Mouse (Mus musculus): ENCODE results near the gene Pip5k1c. TPM values are rescaled to one million over a fixed set of nuclear protein-coding genes. Genes with fewer than 3 reads are reported as not detected.
A peak's percentile ranks its signal among the peaks of the same experiment; 100 is the strongest.

The Pip5k1c gene
- total RNA-seq, 1 experiment, result 27.3 TPM

DNA sequence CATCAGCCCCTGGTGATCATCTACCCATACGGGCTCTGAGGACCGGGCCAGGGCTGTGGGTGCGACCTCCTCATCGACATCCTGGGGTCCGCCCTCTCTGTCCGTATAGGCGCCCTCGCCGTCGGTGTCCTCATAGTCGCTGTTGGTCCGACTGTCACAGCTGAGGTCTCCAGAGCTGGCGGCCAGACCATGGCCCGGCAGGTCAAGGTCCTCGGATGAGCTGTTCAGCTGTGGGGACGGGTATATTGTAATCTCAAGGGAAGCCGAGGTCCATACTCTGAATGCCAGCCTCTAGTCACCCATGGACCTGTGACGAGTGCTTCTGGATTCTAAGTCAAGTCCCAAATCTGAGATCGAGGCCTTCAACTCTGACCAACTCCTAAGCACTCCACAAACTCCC lies 18.9 kb upstream of the Pip5k1c start:
- Histone ChIP-seq H3K27ac (ENCODE audit: insufficient read depth, low read depth, low read length, poor library complexity, severe bottlenecking) (no peak overlapping the region), H3K36me3 (ENCODE audit: control insufficient read depth, insufficient read depth, low read length, poor library complexity, severe bottlenecking) (peaks cover 30% of the 10 kb centered on the region; the same call in 1 of the 2 replicates), H3K4me3 (ENCODE audit: insufficient read depth in 1 of 2, low read depth in 1 of 2, low read length in 2 of 2, poor library complexity in 1 of 2, severe bottlenecking in 1 of 2) (peak overlapping the region in 1 of 2 experiments; percentile 30; a peak in 1 of 4 replicates), H3K4me1 (ENCODE audit: control insufficient read depth in 2 of 2, insufficient read depth in 2 of 2, low read length in 2 of 2, poor library complexity in 1 of 2) (peaks cover 5 to 24% of the 10 kb centered on the region in 2 experiments), H3K9ac (ENCODE audit: insufficient read depth, low read depth, low read length, poor library complexity, severe bottlenecking) (no peak overlapping the region), H3K9me3 (ENCODE audit: control insufficient read depth, insufficient read depth, low read depth, low read length) (no peaks in the 10 kb centered on the region)
- TF ChIP-seq ZNF384 (IDR thresholded peaks at IDR 0.05; ENCODE audit: low read depth, low read length) (no peak), MAFK (IDR thresholded peaks at IDR 0.05; ENCODE audit: insufficient read depth, low read depth, low read length) (no peak), HCFC1 (IDR thresholded peaks at IDR 0.05; ENCODE audit: borderline replicate concordance, insufficient read depth, low read length) (no peak), ZC3H11A (IDR thresholded peaks at IDR 0.05; ENCODE audit: borderline replicate concordance, low read depth, low read length) (no peak), CHD2 (IDR thresholded peaks at IDR 0.05; ENCODE audit: low read depth, low read length) (no peak)
- DNase-seq (ENCODE audit: low read depth, low spot score), result no peak
- in situ Hi-C loops (cut with MboI; ENCODE audit: low sequenced_read_pairs in 2 of 2, unreplicated experiment in 2 of 2), result no loop called here

DNA sequence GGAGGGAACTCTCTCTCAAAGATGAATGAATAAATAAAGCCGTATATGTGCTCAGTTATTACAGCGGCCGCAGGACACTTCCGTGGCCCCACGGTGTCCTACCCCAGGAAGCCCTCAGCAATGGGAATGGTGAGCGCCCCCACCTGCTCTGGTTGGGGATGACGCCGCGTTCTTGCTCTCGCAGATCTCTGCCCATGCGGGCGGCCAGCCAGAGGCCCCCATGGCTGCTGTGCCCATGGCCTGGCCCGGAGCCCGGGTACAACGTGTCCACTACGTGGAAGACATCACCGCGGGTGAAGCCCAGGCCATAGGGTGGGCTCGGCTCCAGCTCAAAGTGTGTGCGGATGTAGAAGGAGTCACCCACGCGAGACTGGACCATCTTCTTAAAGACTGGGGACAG lies 15.1 kb upstream of the Pip5k1c start:
- Histone ChIP-seq H3K4me3 (ENCODE audit: insufficient read depth in 1 of 2, low read depth in 1 of 2, low read length in 2 of 2, poor library complexity in 1 of 2, severe bottlenecking in 1 of 2) (peak overlapping the region; percentile 40 to 47; a peak in 3 of 4 replicates), H3K4me1 (ENCODE audit: control insufficient read depth in 2 of 2, insufficient read depth in 2 of 2, low read length in 2 of 2, poor library complexity in 1 of 2) (peaks cover 5 to 35% of the 10 kb centered on the region in 2 experiments), H3K9ac (ENCODE audit: insufficient read depth, low read depth, low read length, poor library complexity, severe bottlenecking) (peak overlapping the region; percentile 18; the same call in 1 of the 2 replicates), H3K9me3 (ENCODE audit: control insufficient read depth, insufficient read depth, low read depth, low read length) (no peaks in the 10 kb centered on the region), H3K27ac (ENCODE audit: insufficient read depth, low read depth, low read length, poor library complexity, severe bottlenecking) (no peak overlapping the region), H3K36me3 (ENCODE audit: control insufficient read depth, insufficient read depth, low read length, poor library complexity, severe bottlenecking) (peaks cover 18% of the 10 kb centered on the region; the same call in 1 of the 2 replicates)
- DNase-seq (ENCODE audit: low read depth, low spot score), result no peak
- TF ChIP-seq MAFK (IDR thresholded peaks at IDR 0.05; ENCODE audit: insufficient read depth, low read depth, low read length) (no peak), ZC3H11A (IDR thresholded peaks at IDR 0.05; ENCODE audit: borderline replicate concordance, low read depth, low read length) (no peak), CHD2 (IDR thresholded peaks at IDR 0.05; ENCODE audit: low read depth, low read length) (no peak), ZNF384 (IDR thresholded peaks at IDR 0.05; ENCODE audit: low read depth, low read length) (no peak), HCFC1 (IDR thresholded peaks at IDR 0.05; ENCODE audit: borderline replicate concordance, insufficient read depth, low read length) (no peak)
- in situ Hi-C loops (cut with MboI; ENCODE audit: low sequenced_read_pairs in 2 of 2, unreplicated experiment in 2 of 2), result no loop called here

DNA sequence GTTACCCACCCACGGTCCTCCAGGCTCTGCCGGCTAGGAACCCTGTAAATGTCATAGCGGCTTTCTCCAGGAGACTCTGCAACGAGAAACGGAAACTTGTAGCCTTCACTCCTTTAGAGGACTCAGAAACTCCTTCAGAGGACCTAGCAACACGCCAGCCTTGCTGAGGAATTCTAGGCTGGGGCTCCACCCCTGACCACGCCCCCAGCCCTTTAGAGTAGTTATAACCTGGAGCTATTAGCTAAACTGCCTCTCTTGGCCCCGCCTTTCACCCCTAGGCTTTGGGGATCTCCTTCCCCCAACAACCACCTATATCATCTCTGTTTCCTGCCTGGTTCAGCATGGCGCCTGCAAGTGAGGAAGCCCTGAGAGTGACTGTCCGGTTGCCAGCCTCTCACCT lies 13.3 kb upstream of the Pip5k1c start:
- in situ Hi-C loops (cut with MboI; ENCODE audit: low sequenced_read_pairs in 2 of 2, unreplicated experiment in 2 of 2), result no loop called here
- peaks cover 5 to 45% of the 10 kb centered on the region in 2 experiments for H3K4me1 ChIP-seq (ENCODE audit: control insufficient read depth in 2 of 2, insufficient read depth in 2 of 2, low read length in 2 of 2, poor library complexity in 1 of 2)
- peaks cover 6% of the 10 kb centered on the region; the same call in 1 of the 2 replicates for H3K36me3 ChIP-seq (ENCODE audit: control insufficient read depth, insufficient read depth, low read length, poor library complexity, severe bottlenecking)
- H3K4me3 ChIP-seq (ENCODE audit: insufficient read depth in 1 of 2, low read depth in 1 of 2, low read length in 2 of 2, poor library complexity in 1 of 2, severe bottlenecking in 1 of 2), result peak overlapping the region; percentile 5 to 16; a peak in 2 of 4 replicates
- no peaks in the 10 kb centered on the region for H3K9me3 ChIP-seq (ENCODE audit: control insufficient read depth, insufficient read depth, low read depth, low read length)
- no peak overlapping the region for H3K27ac ChIP-seq (ENCODE audit: insufficient read depth, low read depth, low read length, poor library complexity, severe bottlenecking)
- TF ChIP-seq HCFC1 (IDR thresholded peaks at IDR 0.05; ENCODE audit: borderline replicate concordance, insufficient read depth, low read length), result no peak
- no peak for TF ChIP-seq MAFK (IDR thresholded peaks at IDR 0.05; ENCODE audit: insufficient read depth, low read depth, low read length)
- TF ChIP-seq ZNF384 (IDR thresholded peaks at IDR 0.05; ENCODE audit: low read depth, low read length), result no peak
- no peak for TF ChIP-seq ZC3H11A (IDR thresholded peaks at IDR 0.05; ENCODE audit: borderline replicate concordance, low read depth, low read length)
- TF ChIP-seq CHD2 (IDR thresholded peaks at IDR 0.05; ENCODE audit: low read depth, low read length), result no peak
- peak; percentile 81 for DNase-seq (ENCODE audit: low read depth, low spot score)
- no peak overlapping the region for H3K9ac ChIP-seq (ENCODE audit: insufficient read depth, low read depth, low read length, poor library complexity, severe bottlenecking)

DNA sequence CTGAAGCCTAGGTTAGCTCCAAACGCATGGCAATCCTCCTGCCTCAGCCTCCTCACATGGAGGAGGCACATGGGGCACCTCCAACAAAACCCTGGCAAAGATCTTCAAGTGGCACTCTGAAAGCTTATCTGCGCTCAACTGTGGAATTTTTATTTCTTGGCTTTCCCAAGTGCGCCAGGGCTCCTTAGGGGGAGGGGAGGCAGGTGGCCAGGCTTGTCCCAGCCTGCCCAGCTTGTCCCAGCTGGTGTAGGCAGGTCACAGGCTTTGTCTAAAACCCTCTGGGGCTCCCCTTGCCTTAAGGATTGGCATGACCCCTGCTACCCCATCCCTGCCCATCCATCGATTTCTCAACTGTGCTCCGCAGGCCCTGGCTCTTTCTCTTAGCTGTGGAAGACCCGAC lies 8.6 kb upstream of the Pip5k1c start:
- DNase-seq (ENCODE audit: low read depth, low spot score), result no peak
- H3K9me3 ChIP-seq (ENCODE audit: control insufficient read depth, insufficient read depth, low read depth, low read length), result no peaks in the 10 kb centered on the region
- TF ChIP-seq ZNF384 (IDR thresholded peaks at IDR 0.05; ENCODE audit: low read depth, low read length), result no peak
- no peak for TF ChIP-seq MAFK (IDR thresholded peaks at IDR 0.05; ENCODE audit: insufficient read depth, low read depth, low read length)
- TF ChIP-seq CHD2 (IDR thresholded peaks at IDR 0.05; ENCODE audit: low read depth, low read length), result no peak
- TF ChIP-seq HCFC1 (IDR thresholded peaks at IDR 0.05; ENCODE audit: borderline replicate concordance, insufficient read depth, low read length), result no peak
- TF ChIP-seq ZC3H11A (IDR thresholded peaks at IDR 0.05; ENCODE audit: borderline replicate concordance, low read depth, low read length), result no peak
- H3K36me3 ChIP-seq (ENCODE audit: control insufficient read depth, insufficient read depth, low read length, poor library complexity, severe bottlenecking), result peaks cover 6% of the 10 kb centered on the region; the same call in 1 of the 2 replicates
- peak overlapping the region; percentile 42 for H3K9ac ChIP-seq (ENCODE audit: insufficient read depth, low read depth, low read length, poor library complexity, severe bottlenecking)
- in situ Hi-C loops (cut with MboI; ENCODE audit: low sequenced_read_pairs in 2 of 2, unreplicated experiment in 2 of 2), result no loop called here
- peak overlapping the region; percentile 65 to 67; a peak in 3 of 4 replicates for H3K4me3 ChIP-seq (ENCODE audit: insufficient read depth in 1 of 2, low read depth in 1 of 2, low read length in 2 of 2, poor library complexity in 1 of 2, severe bottlenecking in 1 of 2)
- peak overlapping the region; percentile 13; the same call in 1 of the 2 replicates for H3K27ac ChIP-seq (ENCODE audit: insufficient read depth, low read depth, low read length, poor library complexity, severe bottlenecking)
- H3K4me1 ChIP-seq (ENCODE audit: control insufficient read depth in 2 of 2, insufficient read depth in 2 of 2, low read length in 2 of 2, poor library complexity in 1 of 2), result peaks cover 0 to 40% of the 10 kb centered on the region in 2 experiments; a peak in 2 of 4 replicates
